Mouse (Mus musculus) cerebellum, adult 11-12 months (tissue): Measurements from ENCODE around the gene Tipin.
"Not testable (repeated sequence)": the region's sequence is repeated elsewhere in the genome, so short reads cannot be mapped to it uniquely, and the experiment has no call there.

Experiments used
- DNase-seq: peaks from one replicate; pipeline ENCODE4 v3.0.0; 2022

Tipin gene

GRCm38 (mm10) chr9:64281105-64281780 lies at the start of gene Tipin:
Gene Tipin (plus strand): TSS chr9:64281581.
- peak; percentile 91 for DNase-seq

- no peak for DNase-seq
Measured at GRCm38 (mm10) chr9:64231674-64232073, 49.7 kb upstream of the Tipin start.

GRCm38 (mm10) chr9:64232257-64232957 lies 49.0 kb upstream of the Tipin start:
- no peak for DNase-seq

GRCm38 (mm10) chr9:64233656-64234055 lies 47.7 kb upstream of the Tipin start:
- DNase-seq = no peak

- no peak for DNase-seq
Measured at GRCm38 (mm10) chr9:64234768-64235435, 46.5 kb upstream of the Tipin start, which contains the start of gene Uchl4. Gene Uchl4 (plus strand): TSS chr9:64235201.

- no peak for DNase-seq
Measured at GRCm38 (mm10) chr9:64236056-64236455, 45.3 kb upstream of the Tipin start.

- DNase-seq = no peak
Measured at GRCm38 (mm10) chr9:64240116-64240515, 41.3 kb upstream of the Tipin start.

GRCm38 (mm10) chr9:64240681-64241080 lies 40.7 kb upstream of the Tipin start:
- DNase-seq = no peak

GRCm38 (mm10) chr9:64242381-64242831 lies 39.0 kb upstream of the Tipin start:
- no peak for DNase-seq

- no peak for DNase-seq
Measured at GRCm38 (mm10) chr9:64249371-64249770, 32.0 kb upstream of the Tipin start.

GRCm38 (mm10) chr9:64250111-64250730 lies 31.2 kb upstream of the Tipin start:
- no peak for DNase-seq

- peak; percentile 28 for DNase-seq
Measured at GRCm38 (mm10) chr9:64252591-64253020, 28.8 kb upstream of the Tipin start.

- DNase-seq = peak; percentile 100
Measured at GRCm38 (mm10) chr9:64253021-64253904, 28.1 kb upstream of the Tipin start, which contains the start of gene Map2k1. Gene Map2k1 (minus strand): TSS chr9:64253631.

- DNase-seq = no peak
Measured at GRCm38 (mm10) chr9:64255422-64255821, 26.0 kb upstream of the Tipin start.

GRCm38 (mm10) chr9:64256204-64256603 lies 25.2 kb upstream of the Tipin start:
- DNase-seq = no peak

GRCm38 (mm10) chr9:64259906-64260305 lies 21.5 kb upstream of the Tipin start:
- DNase-seq = no peak

- DNase-seq = no peak
Measured at GRCm38 (mm10) chr9:64261023-64261422, 20.4 kb upstream of the Tipin start.

- DNase-seq = no peak
Measured at GRCm38 (mm10) chr9:64264813-64265212, 16.6 kb upstream of the Tipin start.

- DNase-seq = no peak
Measured at GRCm38 (mm10) chr9:64267231-64267630, 14.2 kb upstream of the Tipin start.

- DNase-seq = no peak
Measured at GRCm38 (mm10) chr9:64268196-64268595, 13.2 kb upstream of the Tipin start.

- not testable (repeated sequence) for DNase-seq
Measured at GRCm38 (mm10) chr9:64268836-64269235, 12.5 kb upstream of the Tipin start.

GRCm38 (mm10) chr9:64271249-64271648 lies 10.1 kb upstream of the Tipin start:
- DNase-seq = no peak
